Mouse (Mus musculus) kidney, embryonic 15.5 days (tissue): ENCODE measurements around the gene Stx7. TPM values are rescaled to one million over a fixed set of nuclear protein-coding genes. Genes with fewer than 3 reads are reported as not detected.
"Not testable (repeated sequence)": the region's sequence is repeated elsewhere in the genome, so short reads cannot be mapped to it uniquely, and the experiment has no call there.

Experiments
- ATAC-seq: fragments of 200-750 bp; cut with Nextera tagmentation; replicated peaks from 2 replicates; pipeline ENCODE4 v1.8.0; 2017; ENCODE audit warnings: moderate TSS enrichment; ENCODE audit not compliant: low FRiP score
- H3K27ac ChIP-seq: fragments of 300-500 bp; sonication (generic); 2 replicates; pipeline ENCODE4 v1.5.1; 2015; ENCODE audit warnings: mild to moderate bottlenecking, inconsistent platforms
- H3K27me3 ChIP-seq: fragments of 300-500 bp; sonication (generic); 2 replicates; pipeline ENCODE4 v1.6.1; 2015; ENCODE audit warnings: inconsistent platforms
- H3K36me3 ChIP-seq: fragments of 300-500 bp; sonication (generic); 2 replicates; pipeline ENCODE4 v1.6.1; 2015; ENCODE audit warnings: inconsistent platforms
- H3K4me1 ChIP-seq: fragments of 300-500 bp; sonication (generic); 2 replicates; pipeline ENCODE4 v1.6.1; 2015; ENCODE audit warnings: inconsistent platforms
- H3K4me2 ChIP-seq: fragments of 300-500 bp; sonication (generic); 2 replicates; pipeline ENCODE4 v1.6.1; 2015; ENCODE audit warnings: moderate library complexity, mild to moderate bottlenecking, inconsistent platforms
- H3K4me3 ChIP-seq: fragments of 300-500 bp; sonication (generic); replicated peaks from 2 replicates; pipeline ENCODE4 v1.5.1; 2015; ENCODE audit warnings: mild to moderate bottlenecking, inconsistent platforms
- H3K9ac ChIP-seq: fragments of 300-500 bp; sonication (generic); 2 replicates; pipeline ENCODE4 v1.6.1; 2015; ENCODE audit warnings: mild to moderate bottlenecking, inconsistent platforms
- H3K9me3 ChIP-seq: fragments of 300-500 bp; sonication (generic); replicated peaks from 2 replicates; pipeline ENCODE4 v1.6.1; 2016; ENCODE audit warnings: inconsistent platforms
- WGBS: fragments of 180-500 bp; shearing (Covaris S2); methylation state at CpG from one replicate; pipeline ENCODE4 v1.1.7; 2015; ENCODE audit warnings: mixed read lengths; 5-methylcytosine and 5-hydroxymethylcytosine counted together
- polyA plus RNA-seq: library from polyadenylated mRNA; unstranded; fragments of >200 nt; fragmentation: Nextera tagmentation; extraction: Ambion mirVana; gene quantifications from 2 replicates; pipeline ENCODE4 v1.2.1, GENCODE M21; 2015

Stx7 gene
- polyA plus RNA-seq = 108 and 115 TPM in 2 replicates

DNA sequence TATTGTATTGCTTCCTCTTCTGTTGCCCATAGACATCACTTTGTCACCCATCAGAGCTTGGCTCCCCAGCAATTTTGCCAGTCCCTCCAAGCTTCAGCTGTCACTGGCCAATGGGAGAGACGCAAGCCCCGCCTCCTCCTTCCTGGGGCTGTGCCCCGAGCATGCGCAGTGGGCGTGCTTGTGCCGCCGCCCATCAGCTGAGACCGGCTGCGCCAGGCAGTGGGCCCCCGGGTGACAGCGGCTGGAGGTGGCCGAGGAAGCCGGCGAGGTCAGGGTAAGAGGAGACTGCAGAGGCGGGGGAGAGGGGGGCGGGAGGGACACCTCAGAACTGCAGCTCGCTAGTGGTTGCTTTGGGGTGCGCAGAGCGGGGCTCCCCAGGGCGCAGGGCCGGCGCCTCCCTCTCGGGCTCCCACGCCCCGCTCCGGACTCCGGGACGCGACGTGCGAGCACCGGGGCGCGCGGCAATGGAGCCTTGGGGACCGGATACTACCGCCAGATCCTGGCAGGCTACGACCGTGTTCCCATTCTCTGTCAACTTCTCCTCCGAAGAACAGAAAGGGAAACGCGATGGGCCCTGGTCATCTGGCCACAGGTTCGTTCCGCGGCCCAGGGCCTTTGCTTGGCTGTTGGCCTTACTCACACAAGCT, at the start of gene Stx7:
Stx7 (plus strand) TSS at position 168 of the 647 bp plus-strand sequence.
- peak; percentile 98 for ATAC-seq
- no peaks in the 10 kb centered on the region for H3K9me3 ChIP-seq
- WGBS = under 1% methylated on average over 44 of the region's 45 CpGs
- peak within 1 kb of the TSS; percentile 76 for H3K9ac ChIP-seq
- peak within 1 kb of the TSS; percentile 57 for H3K4me2 ChIP-seq
- H3K4me3 ChIP-seq = peak within 1 kb of the TSS; percentile 88
- H3K4me1 ChIP-seq = peaks cover 26% of the 10 kb centered on the region
- no peaks in the 10 kb centered on the region for H3K27me3 ChIP-seq
- H3K36me3 ChIP-seq = peaks cover 9% of the 10 kb centered on the region; the same call in 1 of the 2 replicates
- H3K27ac ChIP-seq = peak within 1 kb of the TSS; percentile 89

DNA sequence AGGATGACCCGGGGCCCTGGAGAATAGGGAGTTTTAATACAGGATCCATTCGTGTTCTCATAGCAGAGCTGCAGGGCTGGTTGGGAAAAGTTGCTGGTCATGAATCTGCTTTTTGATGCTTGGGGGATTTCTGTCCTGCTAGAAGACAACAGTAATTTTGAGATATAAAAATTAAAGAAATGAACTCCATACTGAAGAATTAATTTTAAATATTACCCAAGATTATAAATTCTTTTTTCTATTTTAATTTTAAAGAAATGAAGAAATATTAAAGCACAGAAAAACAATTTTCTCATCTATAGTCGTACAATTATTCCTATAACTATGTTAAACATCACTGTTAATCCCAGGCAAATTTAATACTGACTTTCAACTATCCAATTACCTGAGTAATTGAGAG, 47.3 kb upstream of the Stx7 start, which contains the start of gene Taar8c:
Taar8c (minus strand) TSS at position 101 of the 400 bp plus-strand sequence.
- H3K27ac ChIP-seq, H3K4me1 ChIP-seq, H3K4me3 ChIP-seq, ATAC-seq, H3K36me3 ChIP-seq, H3K4me2 ChIP-seq, H3K27me3 ChIP-seq, H3K9ac ChIP-seq, H3K9me3 ChIP-seq: not testable (repeated sequence)
- 85% methylated on average over 1 of the region's 3 CpGs for WGBS

DNA sequence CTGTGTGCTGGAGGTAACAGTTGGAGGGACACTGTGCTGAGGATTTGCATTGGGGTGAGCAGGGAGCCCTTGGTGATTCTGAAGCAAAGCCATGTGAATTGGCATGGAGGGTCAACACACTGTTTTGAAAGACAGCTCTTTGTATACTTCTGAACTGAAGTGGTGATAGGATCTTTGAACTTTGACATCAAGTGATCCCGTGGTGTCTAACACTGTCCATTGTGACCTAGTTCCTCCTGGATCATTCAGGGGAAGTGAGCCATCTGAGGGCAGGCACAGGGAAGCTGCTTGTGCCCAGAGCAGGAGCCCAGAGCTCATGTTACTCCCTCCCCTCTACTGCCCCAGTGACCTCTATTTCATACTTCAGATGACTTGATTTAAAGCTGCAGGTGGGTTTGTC, 45.8 kb upstream of the Stx7 start:
- WGBS = 14% methylated on average over 1 of the region's 1 CpGs
- not testable (repeated sequence) for H3K27ac ChIP-seq, H3K4me3 ChIP-seq, H3K4me2 ChIP-seq, H3K9me3 ChIP-seq, H3K4me1 ChIP-seq, H3K27me3 ChIP-seq, H3K36me3 ChIP-seq, ATAC-seq, H3K9ac ChIP-seq

DNA sequence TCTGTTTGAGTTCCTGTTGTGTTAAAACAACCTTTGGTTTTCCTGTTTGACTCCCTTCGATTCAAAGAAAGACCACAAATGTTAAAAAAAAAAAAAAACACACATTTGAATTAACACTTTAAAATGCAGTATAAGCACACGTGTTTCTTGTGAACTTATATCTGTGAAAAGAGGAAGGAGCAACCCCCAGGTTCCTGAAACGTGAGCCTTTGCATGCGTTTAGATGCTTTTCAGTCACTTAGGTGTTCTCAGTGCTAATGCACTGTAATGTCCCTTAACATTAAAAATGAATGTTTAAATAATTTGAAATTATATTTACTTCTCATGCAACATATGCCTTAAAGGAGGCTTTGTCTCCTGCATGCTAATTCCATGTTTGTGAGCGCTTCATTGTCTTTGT, 41.4 kb upstream of the Stx7 start:
- no peaks in the 10 kb centered on the region for H3K36me3 ChIP-seq
- no peak overlapping the region for H3K4me2 ChIP-seq
- ATAC-seq = no peak
- WGBS = 53% methylated on average over 5 of the region's 5 CpGs
- H3K9ac ChIP-seq = no peak overlapping the region
- H3K9me3 ChIP-seq = no peaks in the 10 kb centered on the region
- no peak overlapping the region for H3K4me3 ChIP-seq
- no peak overlapping the region for H3K27ac ChIP-seq
- no peaks in the 10 kb centered on the region for H3K27me3 ChIP-seq
- no peaks in the 10 kb centered on the region for H3K4me1 ChIP-seq

DNA sequence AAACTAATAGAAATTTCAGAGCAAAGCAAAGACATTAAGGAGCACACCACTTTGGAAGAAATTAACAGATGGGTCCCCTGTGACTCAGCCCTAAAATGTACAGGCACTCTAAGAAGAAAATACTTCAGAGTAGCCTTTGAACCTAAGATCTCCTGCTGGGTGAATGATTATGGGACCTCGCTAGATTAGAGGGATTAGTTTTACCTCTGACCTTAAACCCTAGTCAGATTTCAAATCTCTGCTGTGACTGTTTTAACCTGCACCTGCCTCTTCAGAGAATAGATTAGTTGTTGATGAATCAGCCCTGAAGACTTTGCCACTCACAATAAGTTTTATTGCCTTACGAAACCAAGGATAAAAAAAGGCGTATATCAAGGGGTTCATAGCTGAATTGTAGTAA, 40.9 kb upstream of the Stx7 start:
- no peak for ATAC-seq
- H3K36me3 ChIP-seq = no peaks in the 10 kb centered on the region
- H3K4me1 ChIP-seq = no peaks in the 10 kb centered on the region
- no peak overlapping the region for H3K9ac ChIP-seq
- no peak overlapping the region for H3K4me2 ChIP-seq
- no peak overlapping the region for H3K4me3 ChIP-seq
- WGBS = 63% methylated on average over 3 of the region's 3 CpGs
- H3K27ac ChIP-seq = no peak overlapping the region
- H3K27me3 ChIP-seq = no peaks in the 10 kb centered on the region
- H3K9me3 ChIP-seq = no peaks in the 10 kb centered on the region

DNA sequence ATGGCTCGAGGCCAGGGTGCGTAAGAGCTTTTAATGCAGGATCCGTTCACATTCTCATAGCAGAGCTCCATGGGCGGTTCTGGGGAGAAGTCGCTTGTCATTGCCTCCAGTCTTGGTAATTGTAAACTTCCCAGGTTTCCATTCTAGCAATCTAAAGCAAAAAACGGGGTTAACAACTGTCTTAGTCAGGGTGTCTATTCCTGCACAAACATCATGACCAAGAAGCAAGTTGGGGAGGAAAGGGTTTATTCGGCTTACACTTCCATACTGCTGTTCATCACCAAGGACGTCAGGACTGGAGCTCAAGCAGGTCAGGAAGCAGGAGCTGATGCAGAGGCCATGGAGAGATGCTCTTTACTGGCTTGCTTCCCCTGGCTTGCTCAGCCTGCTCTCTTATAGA, 39.7 kb upstream of the Stx7 start, which contains the start of gene Taar9:
Taar9 (minus strand) TSS at position 101 of the 400 bp plus-strand sequence.
- H3K36me3 ChIP-seq, H3K27me3 ChIP-seq, H3K4me3 ChIP-seq, H3K4me2 ChIP-seq, ATAC-seq, H3K4me1 ChIP-seq, H3K9ac ChIP-seq, H3K27ac ChIP-seq, H3K9me3 ChIP-seq: not testable (repeated sequence)
- WGBS = 80% methylated on average over 8 of the region's 8 CpGs

DNA sequence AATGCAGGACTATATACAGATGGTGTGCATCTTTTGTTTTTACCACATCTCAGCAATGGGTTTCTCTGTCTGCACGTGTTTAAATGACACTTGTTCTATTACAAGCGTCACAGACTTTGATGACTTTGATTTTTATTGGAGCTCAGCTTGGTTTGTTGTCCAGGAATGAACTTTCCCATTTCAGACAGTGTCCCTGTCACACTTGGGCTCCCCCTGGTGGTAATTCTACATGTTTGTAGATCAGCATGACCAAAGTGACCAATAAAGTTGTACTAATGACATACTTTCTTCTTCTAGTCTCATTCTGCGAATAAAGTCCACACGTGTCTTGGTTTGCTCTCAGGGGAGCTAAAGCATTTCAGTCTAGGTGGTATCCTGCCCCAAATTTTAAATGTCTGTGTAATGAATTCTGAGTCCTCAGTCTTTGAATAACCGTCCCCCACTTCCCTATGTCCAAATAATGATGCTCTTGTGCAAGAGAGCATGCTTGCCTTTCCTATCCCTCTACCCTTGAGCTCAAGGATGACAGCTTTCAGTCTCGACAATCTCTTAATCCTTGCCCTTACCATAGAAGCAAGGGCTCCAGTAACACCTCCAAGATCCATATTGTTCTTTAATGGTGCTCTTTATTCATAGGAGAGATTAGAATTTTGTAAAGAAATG, 37.9 kb upstream of the Stx7 start:
- no peak for ATAC-seq
- H3K27ac ChIP-seq = no peak overlapping the region
- WGBS = 55% methylated on average over 6 of the region's 6 CpGs
- H3K27me3 ChIP-seq = no peaks in the 10 kb centered on the region
- H3K9ac ChIP-seq = no peak overlapping the region
- H3K36me3 ChIP-seq = no peaks in the 10 kb centered on the region
- H3K4me1 ChIP-seq = no peaks in the 10 kb centered on the region
- H3K9me3 ChIP-seq = peaks cover 7% of the 10 kb centered on the region; the same call in 1 of the 2 replicates
- H3K4me3 ChIP-seq = no peak overlapping the region
- H3K4me2 ChIP-seq = no peak overlapping the region

DNA sequence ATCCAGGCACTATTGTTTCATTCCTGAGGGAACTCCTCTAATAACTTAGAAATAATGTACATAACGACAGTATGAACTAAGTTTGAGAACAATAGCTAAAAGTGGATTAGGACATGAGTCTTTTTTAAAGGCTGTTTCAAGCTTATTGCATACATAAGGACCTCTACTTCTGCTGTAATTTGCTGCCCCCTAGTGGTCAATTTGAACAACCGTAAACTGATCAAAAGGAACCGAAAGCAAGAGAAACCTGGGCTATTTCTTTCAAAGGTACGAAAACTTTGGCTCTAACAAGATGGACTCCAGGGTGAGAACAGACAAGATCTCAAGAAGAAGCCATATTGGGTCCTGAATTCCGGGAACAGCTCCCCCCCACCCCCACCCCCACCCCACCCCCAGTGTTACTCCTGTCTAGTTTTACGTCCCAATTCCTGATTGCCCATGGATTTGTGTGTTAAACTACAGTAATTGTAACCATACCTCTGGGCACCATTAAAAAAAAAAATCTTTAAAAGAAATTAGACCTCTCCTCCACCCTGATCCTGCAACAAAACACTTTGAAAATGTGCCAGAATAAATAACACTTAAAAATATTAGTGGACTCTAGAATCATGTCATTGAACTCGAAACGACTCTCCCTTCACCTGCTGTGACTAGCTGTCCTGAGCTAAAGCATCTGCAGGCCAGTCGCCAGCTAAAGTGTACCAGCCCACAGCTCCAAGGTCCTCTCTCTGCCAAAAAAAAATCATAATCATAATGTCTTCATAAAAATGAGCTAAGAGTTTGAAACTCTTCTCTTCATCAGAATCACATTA, 17.4 kb upstream of the Stx7 start:
- peak overlapping the region; percentile 50 for H3K4me2 ChIP-seq
- peak overlapping the region; percentile 31 for H3K4me3 ChIP-seq
- peaks cover 9% of the 10 kb centered on the region for H3K4me1 ChIP-seq
- H3K9ac ChIP-seq = no peak overlapping the region
- peak; percentile 82; the same call in 1 of the 2 replicates for ATAC-seq
- H3K9me3 ChIP-seq = no peaks in the 10 kb centered on the region
- no peaks in the 10 kb centered on the region for H3K36me3 ChIP-seq
- peak overlapping the region; percentile 75 for H3K27ac ChIP-seq
- H3K27me3 ChIP-seq = no peaks in the 10 kb centered on the region
- 23% methylated on average over 9 of the region's 9 CpGs for WGBS

DNA sequence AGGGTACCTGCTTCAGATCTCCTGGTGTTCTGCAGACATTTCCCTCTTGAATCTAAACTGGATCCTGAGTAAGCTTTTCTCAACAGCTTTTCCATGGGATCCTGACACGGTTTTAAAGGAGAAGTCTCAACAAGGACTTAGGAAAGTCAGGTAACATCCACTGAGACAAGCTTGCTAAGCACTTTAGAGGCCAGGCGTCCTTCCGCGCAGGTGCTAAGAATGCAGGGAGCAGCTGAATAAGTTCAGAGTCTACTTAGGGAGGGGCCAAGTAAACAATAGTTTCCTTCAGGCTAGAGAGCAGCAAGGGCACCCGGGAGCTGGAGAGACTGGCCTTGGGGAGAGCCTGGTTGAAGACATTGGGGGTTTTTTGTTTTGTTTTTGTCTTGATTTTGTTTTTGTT, 16.8 kb upstream of the Stx7 start:
- peak overlapping the region; percentile 75 for H3K27ac ChIP-seq
- WGBS = 12% methylated on average over 5 of the region's 5 CpGs
- no peak overlapping the region for H3K9ac ChIP-seq
- H3K36me3 ChIP-seq = no peaks in the 10 kb centered on the region
- H3K4me2 ChIP-seq = peak overlapping the region; percentile 50
- no peaks in the 10 kb centered on the region for H3K27me3 ChIP-seq
- ATAC-seq = peak; percentile 77
- H3K4me3 ChIP-seq = no peak overlapping the region
- H3K9me3 ChIP-seq = no peaks in the 10 kb centered on the region
- peaks cover 9% of the 10 kb centered on the region for H3K4me1 ChIP-seq

DNA sequence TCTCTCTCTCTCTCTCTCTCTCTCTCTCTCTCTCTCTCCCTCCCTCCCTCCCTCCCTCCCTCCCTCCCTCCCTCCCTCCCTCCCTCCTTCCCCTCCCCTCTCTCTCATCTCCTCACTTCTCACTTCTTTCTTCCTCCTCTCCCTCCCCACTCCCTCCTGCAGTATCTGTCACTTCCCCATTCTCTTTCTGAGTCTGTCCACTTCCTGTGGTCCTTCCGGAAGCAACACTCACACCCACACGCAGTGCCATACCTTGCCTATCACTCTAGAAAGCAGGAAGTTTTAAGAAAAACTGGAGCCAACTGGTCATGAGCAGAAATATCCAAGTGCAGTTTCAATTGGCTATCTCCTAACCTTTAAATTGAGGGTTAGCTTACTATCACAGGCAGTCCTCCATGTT, 16.0 kb upstream of the Stx7 start:
- no peak for ATAC-seq
- Histone ChIP-seq H3K4me1 (peaks cover 9% of the 10 kb centered on the region), H3K4me3 (no peak overlapping the region), H3K27ac (no peak overlapping the region), H3K27me3 (no peaks in the 10 kb centered on the region), H3K9ac (no peak overlapping the region), H3K4me2 (no peak overlapping the region), H3K36me3 (no peaks in the 10 kb centered on the region), H3K9me3 (no peaks in the 10 kb centered on the region)
- 35% methylated on average over 2 of the region's 2 CpGs for WGBS

DNA sequence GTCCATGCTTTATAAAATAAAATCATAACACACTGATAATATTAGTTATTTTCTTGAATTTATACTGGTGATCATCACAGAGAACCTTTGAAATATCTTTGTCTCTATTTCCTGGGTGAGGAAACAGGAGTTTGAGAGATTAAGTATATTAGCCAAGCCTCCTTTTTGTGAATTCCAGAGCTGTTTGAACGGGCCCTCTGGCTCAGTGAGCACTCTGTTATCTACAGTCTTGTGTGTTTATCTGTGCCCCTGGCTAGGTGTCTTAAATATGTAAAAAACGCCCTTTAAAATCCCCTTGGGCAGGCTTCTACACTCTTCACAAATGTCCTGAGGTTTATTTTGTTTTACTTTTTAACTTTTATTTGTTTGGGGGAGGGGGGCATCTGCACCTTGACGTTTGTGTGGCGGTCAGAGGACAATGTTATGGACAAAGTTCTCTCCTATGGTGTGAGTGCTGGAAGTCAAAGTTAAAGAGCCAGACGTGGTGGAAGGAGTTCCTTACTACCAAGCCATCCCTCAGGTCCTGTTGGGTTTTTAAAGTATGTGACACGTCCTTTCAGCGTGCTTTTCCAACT, 14.9 kb upstream of the Stx7 start:
- Histone ChIP-seq H3K4me2 (no peak overlapping the region), H3K27me3 (no peaks in the 10 kb centered on the region), H3K4me3 (no peak overlapping the region), H3K27ac (no peak overlapping the region), H3K9ac (no peak overlapping the region), H3K4me1 (peaks cover 9% of the 10 kb centered on the region), H3K36me3 (no peaks in the 10 kb centered on the region), H3K9me3 (no peaks in the 10 kb centered on the region)
- 63% methylated on average over 7 of the region's 7 CpGs for WGBS
- no peak for ATAC-seq
